Mouse (Mus musculus): Measurements from ENCODE around the gene Ushbp1. TPM values are rescaled to one million over a fixed set of nuclear protein-coding genes. Genes with fewer than 3 reads are reported as not detected.

The Ushbp1 gene
- total and polyA plus RNA-seq, 2 experiments from 2014 or later: 4.8 to 5.3 TPM

DNA sequence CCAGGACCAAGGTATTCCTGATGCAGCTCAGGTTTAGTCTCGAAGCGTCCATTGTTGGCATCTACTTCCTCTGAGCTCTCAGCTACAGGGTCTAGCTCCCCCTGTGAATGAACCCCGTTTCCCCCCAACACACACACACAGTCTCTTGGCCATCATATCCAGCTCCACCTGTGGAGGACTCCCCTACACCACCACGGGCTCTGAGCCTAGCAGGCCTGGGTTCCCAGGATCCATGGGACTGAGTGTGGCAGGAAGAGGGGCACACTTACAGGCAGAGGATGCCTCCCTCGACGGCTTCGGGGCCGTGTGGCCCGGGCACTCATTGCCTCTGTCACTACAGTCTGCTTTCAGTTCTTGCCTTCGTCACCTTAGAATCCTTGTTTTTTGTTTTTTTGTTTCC, 531 bp downstream of the Ushbp1 start:
- ATAC-seq (no peak), DNase-seq (ENCODE audit: low spot score) (no peak)
- Histone ChIP-seq H3K4me3 (ENCODE audit: low read length) (no peak overlapping the region), H3K27me3 (ENCODE audit: insufficient read depth, low read length) (no peaks in the 10 kb centered on the region), H3K27ac (no peak overlapping the region), H3K36me3 (ENCODE audit: insufficient read depth, low read length) (0 out of 2 replicates have a peak, but pooled peaks cover 4% of the 10 kb centered on the region), H3K9ac (replicated peaks; ENCODE audit: low read length) (no peak overlapping the region), H3K9me3 (ENCODE audit: low read length) (no peaks in the 10 kb centered on the region), H3K4me2 (ENCODE audit: low read depth, low read length) (peak overlapping the region; percentile 29), H3K4me1 (ENCODE audit: insufficient read depth, low read length) (peaks cover 10% of the 10 kb centered on the region)
- WGBS: 83% methylated on average over 10 of the region's 10 CpGs
- no peak for TF ChIP-seq CTCF (IDR thresholded peaks at IDR 0.05; ENCODE audit: low read depth)

DNA sequence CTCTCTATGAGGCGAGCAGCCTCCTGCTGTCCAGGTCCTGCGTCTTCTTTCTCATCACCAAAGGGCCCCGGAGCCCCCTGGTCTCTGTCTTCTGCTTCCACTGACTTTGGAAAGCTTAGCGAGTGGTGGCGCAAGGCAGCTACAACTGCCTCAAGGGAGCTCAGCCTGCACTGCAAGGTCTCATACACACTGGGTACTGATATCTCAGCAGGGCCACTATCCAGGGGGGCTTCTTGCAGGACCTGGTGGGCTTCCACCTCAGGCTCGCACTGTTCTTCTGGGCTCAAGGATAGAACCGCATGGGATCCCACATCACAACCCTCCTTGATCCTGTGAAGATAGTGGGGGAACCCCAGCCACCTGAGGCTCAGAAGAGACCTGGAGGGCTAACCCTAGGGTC, 1.1 kb downstream of the Ushbp1 start:
- peak overlapping the region; percentile 29 for H3K4me2 ChIP-seq (ENCODE audit: low read depth, low read length)
- H3K36me3 ChIP-seq (ENCODE audit: insufficient read depth, low read length): 0 out of 2 replicates have a peak, but pooled peaks cover 2% of the 10 kb centered on the region
- H3K9me3 ChIP-seq (ENCODE audit: low read length): no peaks in the 10 kb centered on the region
- no peaks in the 10 kb centered on the region for H3K27me3 ChIP-seq (ENCODE audit: insufficient read depth, low read length)
- no peak overlapping the region for H3K27ac ChIP-seq
- WGBS: 81% methylated on average over 7 of the region's 7 CpGs
- H3K9ac ChIP-seq (replicated peaks; ENCODE audit: low read length): no peak overlapping the region
- H3K4me3 ChIP-seq (ENCODE audit: low read length): no peak overlapping the region
- ATAC-seq (no peak), DNase-seq (ENCODE audit: low spot score) (no peak)
- no peak for TF ChIP-seq CTCF (IDR thresholded peaks at IDR 0.05; ENCODE audit: low read depth)
- H3K4me1 ChIP-seq (ENCODE audit: insufficient read depth, low read length): peaks cover 10% of the 10 kb centered on the region

DNA sequence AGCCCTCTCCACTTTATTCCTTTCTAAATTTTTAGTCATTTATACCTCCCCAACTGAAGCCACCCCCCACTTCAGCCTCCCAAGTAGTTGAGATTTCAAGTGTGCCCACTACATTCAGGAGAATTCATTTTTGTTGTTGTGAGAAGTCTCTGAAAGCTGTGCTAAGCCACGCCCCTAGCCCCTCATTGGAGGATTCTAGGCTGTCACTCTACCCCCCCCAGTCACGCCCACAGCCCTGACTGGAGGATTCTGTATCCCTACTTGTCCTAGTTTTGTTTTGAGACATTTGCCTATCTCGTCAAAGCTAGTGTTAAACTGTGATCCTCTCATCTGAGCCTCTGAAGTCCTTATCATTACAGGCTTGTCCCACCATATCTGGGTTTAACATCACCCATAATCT, 2.7 kb downstream of the Ushbp1 start:
- H3K4me1 ChIP-seq (ENCODE audit: insufficient read depth, low read length): peaks cover 10% of the 10 kb centered on the region
- 16% methylated on average over 3 of the region's 3 CpGs for WGBS
- no peaks in the 10 kb centered on the region for H3K9me3 ChIP-seq (ENCODE audit: low read length)
- H3K27ac ChIP-seq: no peak overlapping the region
- DNase-seq (ENCODE audit: low spot score) (peak; percentile 37), ATAC-seq (no peak)
- no peak overlapping the region for H3K4me2 ChIP-seq (ENCODE audit: low read depth, low read length)
- no peak overlapping the region for H3K4me3 ChIP-seq (ENCODE audit: low read length)
- H3K36me3 ChIP-seq (ENCODE audit: insufficient read depth, low read length): no peaks in the 10 kb centered on the region
- no peak overlapping the region for H3K9ac ChIP-seq (replicated peaks; ENCODE audit: low read length)
- H3K27me3 ChIP-seq (ENCODE audit: insufficient read depth, low read length): no peaks in the 10 kb centered on the region
- TF ChIP-seq CTCF (IDR thresholded peaks at IDR 0.05; ENCODE audit: low read depth): no peak

DNA sequence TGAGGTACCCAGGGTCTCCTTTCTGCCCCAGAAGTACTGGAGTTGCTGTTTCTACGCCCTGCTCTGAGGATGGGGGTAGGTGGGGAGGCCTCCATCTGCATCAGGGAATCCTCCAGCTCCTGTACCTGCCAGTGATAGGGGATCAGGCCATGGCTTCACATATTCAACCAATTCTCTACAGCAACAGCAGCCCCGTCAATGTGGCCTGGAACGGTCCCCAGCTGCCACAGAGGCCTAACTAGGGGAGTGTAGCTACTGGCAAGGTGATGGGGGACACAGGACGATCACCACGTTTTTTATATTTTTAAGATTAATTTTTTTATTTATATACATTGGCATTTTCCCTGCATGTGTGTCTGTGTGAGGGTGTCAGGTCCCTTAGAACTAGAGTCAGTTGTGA, 3.2 kb downstream of the Ushbp1 start:
- no peak overlapping the region for H3K27ac ChIP-seq
- H3K27me3 ChIP-seq (ENCODE audit: insufficient read depth, low read length): no peaks in the 10 kb centered on the region
- H3K4me2 ChIP-seq (ENCODE audit: low read depth, low read length): no peak overlapping the region
- H3K9ac ChIP-seq (replicated peaks; ENCODE audit: low read length): no peak overlapping the region
- H3K4me3 ChIP-seq (ENCODE audit: low read length): no peak overlapping the region
- 74% methylated on average over 5 of the region's 5 CpGs for WGBS
- no peaks in the 10 kb centered on the region for H3K9me3 ChIP-seq (ENCODE audit: low read length)
- DNase-seq (ENCODE audit: low spot score) (no peak), ATAC-seq (no peak)
- peaks cover 6% of the 10 kb centered on the region for H3K4me1 ChIP-seq (ENCODE audit: insufficient read depth, low read length)
- no peak for TF ChIP-seq CTCF (IDR thresholded peaks at IDR 0.05; ENCODE audit: low read depth)
- no peaks in the 10 kb centered on the region for H3K36me3 ChIP-seq (ENCODE audit: insufficient read depth, low read length)

DNA sequence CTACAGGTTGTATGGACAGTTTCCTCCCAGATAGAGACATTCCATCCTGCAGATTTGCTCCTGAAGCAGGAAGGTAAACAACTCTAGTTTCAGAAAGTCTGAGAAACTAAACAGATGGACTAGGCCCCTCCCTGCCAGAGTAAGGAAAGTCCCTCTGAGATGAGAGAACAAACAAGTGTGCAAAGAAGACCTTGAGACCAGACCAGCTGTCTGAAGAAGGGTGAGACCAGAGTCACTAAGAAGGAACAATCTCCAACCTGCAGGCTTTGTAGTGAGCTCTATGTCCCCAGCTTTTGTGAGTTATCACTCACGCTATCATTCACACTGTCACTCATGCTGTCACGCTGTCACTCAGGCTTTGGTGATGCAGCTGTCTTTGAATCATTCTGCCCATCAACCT, 3.9 kb downstream of the Ushbp1 start:
- 94% methylated on average over 2 of the region's 2 CpGs for WGBS
- no peak overlapping the region for H3K4me3 ChIP-seq (ENCODE audit: low read length)
- 0 out of 2 replicates have a peak, but pooled peaks cover 3% of the 10 kb centered on the region for H3K4me1 ChIP-seq (ENCODE audit: insufficient read depth, low read length)
- ATAC-seq (no peak), DNase-seq (ENCODE audit: low spot score) (no peak)
- no peaks in the 10 kb centered on the region for H3K9me3 ChIP-seq (ENCODE audit: low read length)
- H3K4me2 ChIP-seq (ENCODE audit: low read depth, low read length): no peak overlapping the region
- H3K27me3 ChIP-seq (ENCODE audit: insufficient read depth, low read length): no peaks in the 10 kb centered on the region
- no peak overlapping the region for H3K9ac ChIP-seq (replicated peaks; ENCODE audit: low read length)
- no peak overlapping the region for H3K27ac ChIP-seq
- no peaks in the 10 kb centered on the region for H3K36me3 ChIP-seq (ENCODE audit: insufficient read depth, low read length)
- TF ChIP-seq CTCF (IDR thresholded peaks at IDR 0.05; ENCODE audit: low read depth): no peak

DNA sequence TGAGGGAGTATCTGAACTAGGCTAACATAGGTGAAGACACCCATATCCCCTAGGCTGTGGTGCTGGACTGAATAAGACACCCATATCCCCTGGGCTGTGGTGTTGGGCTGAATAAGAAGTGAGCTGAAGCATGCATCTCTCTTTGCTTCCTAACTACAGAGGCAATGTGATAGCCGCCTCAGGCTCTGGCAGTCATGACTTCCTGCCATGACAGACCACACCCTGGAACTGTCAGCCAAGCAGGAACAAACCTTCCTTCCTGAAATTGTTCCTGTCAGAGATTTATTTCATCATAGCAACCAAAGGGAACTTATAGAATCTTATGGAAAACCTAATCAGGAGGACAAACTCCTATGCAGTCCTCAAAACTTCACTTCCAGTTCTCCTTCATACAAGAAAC, 7.3 kb downstream of the Ushbp1 start:
- Histone ChIP-seq H3K4me2 (ENCODE audit: low read depth, low read length) (no peak overlapping the region), H3K4me3 (ENCODE audit: low read length) (no peak overlapping the region), H3K27ac (no peak overlapping the region), H3K4me1 (ENCODE audit: insufficient read depth, low read length) (no peaks in the 10 kb centered on the region), H3K9me3 (ENCODE audit: low read length) (no peaks in the 10 kb centered on the region), H3K9ac (replicated peaks; ENCODE audit: low read length) (no peak overlapping the region), H3K36me3 (ENCODE audit: insufficient read depth, low read length) (no peaks in the 10 kb centered on the region), H3K27me3 (ENCODE audit: insufficient read depth, low read length) (no peaks in the 10 kb centered on the region)
- no peak for DNase-seq (ENCODE audit: low spot score)
- no peak for ATAC-seq
- WGBS: 81% methylated on average over 1 of the region's 1 CpGs
- TF ChIP-seq CTCF (IDR thresholded peaks at IDR 0.05; ENCODE audit: low read depth): no peak

DNA sequence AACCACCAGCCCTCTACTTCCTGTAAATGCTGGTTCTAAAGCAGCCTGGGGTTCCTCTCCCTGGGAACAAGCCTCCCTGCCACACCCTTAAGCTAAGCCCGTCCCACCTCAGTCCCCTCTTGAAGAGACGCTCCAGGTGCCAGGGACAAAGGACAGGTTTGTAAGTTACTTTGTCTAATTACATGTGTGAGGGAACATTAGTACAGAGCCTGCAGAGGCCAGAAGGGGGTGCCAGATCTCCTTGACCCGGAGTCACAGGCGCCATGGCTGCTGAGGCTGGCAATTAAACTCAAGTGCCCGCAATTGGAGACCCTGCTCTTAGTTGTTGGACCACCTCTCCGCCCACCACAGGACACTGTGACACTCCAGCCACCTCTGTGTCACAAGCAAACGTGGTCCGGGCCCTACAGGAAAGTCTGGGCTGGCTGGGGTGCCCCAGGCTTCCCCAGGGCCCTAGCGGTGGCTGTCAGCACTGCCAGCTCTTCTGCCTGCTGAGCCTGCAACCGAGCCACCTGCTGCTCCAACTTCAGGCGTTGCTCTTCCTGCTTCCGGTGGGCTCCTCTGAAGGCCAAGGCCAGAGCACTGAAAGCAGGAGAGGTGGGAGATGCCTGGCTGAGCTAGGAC, 10.3 kb downstream of the Ushbp1 start:
- no peaks in the 10 kb centered on the region for H3K9me3 ChIP-seq (ENCODE audit: low read length)
- 73% methylated on average over 12 of the region's 12 CpGs for WGBS
- no peak overlapping the region for H3K27ac ChIP-seq

More for the DNA sequence above, 10.3 kb downstream of the Ushbp1 start:
- Histone ChIP-seq H3K27me3 (ENCODE audit: insufficient read depth, low read length) (no peaks in the 10 kb centered on the region), H3K9ac (replicated peaks; ENCODE audit: low read length) (no peak overlapping the region), H3K36me3 (ENCODE audit: insufficient read depth, low read length) (no peaks in the 10 kb centered on the region), H3K4me3 (ENCODE audit: low read length) (no peak overlapping the region), H3K4me1 (ENCODE audit: insufficient read depth, low read length) (peaks cover 4% of the 10 kb centered on the region; the same call in 1 of the 2 replicates), H3K4me2 (ENCODE audit: low read depth, low read length) (no peak overlapping the region)
- 0 out of 2 replicates have a peak, but pooled peaks have one; percentile 11 for TF ChIP-seq CTCF (IDR thresholded peaks at IDR 0.05; ENCODE audit: low read depth)
- DNase-seq (ENCODE audit: low spot score): no peak
- ATAC-seq: no peak

All from hindbrain, postnatal 0 days (tissue).